Mouse (Mus musculus) megakaryocyte, embryonic 14.5 days (primary cell): Measurements from ENCODE around the gene 9330161L09Rik.

Experiments
- FLI1 ChIP-seq: IDR thresholded peaks from 2 replicates; pipeline ENCODE4 v1.6.1; 2012; ENCODE audit warnings: low read length, inconsistent platforms, mixed read lengths
- GATA1 ChIP-seq: IDR thresholded peaks from 3 replicates; pipeline ENCODE4 v1.6.1; 2012; ENCODE audit warnings: mixed read lengths, low read length, inconsistent platforms, borderline replicate concordance

DNA sequence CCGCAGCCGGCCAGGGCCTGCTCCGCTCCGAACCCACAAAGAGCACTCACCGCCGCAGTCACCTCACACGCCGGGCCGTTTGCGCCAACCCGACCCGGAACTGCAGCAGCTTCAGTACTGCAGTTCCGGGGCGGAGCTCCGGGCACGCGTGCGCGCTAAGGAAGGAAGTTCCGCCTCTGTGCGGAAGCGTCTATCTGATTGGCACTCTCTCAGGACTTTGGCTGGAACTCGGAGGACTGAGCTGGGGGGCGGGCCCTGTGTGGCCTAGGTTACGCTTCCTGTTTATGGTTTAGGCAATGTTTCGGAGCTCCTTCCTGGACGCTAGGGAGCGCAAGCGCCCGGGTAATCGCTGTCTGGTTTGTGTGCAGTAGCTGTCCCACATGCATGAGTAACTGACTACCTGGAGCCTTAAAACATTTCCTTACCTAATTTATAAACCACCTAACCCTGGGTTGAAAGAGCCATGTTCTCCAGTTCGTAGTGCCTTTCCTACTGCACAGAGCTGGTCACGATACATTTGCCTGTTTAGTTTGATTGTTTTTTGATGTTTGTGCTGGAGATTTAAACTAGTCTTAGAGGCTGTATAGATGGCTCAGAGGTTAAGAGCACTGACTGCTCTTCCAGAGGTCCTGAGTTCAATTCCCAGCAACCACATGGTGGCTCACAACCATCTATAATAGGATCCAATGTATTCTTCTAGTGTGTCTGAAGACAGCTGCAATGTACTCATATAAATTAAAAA, 18.3 kb upstream of the 9330161L09Rik start, which contains the start of gene Ddx24:
- peak; percentile 85 for TF ChIP-seq GATA1
- TF ChIP-seq FLI1, result peak; percentile 60; the same call in 1 of the 2 replicates
